Mouse (Mus musculus) megakaryocyte, adult 5-6 weeks (primary cell): ENCODE results near the gene Grik4. TPM values are rescaled to one million over a fixed set of nuclear protein-coding genes. Genes with fewer than 3 reads are reported as not detected.
"Not testable (repeated sequence)": the region's sequence is repeated elsewhere in the genome, so short reads cannot be mapped to it uniquely, and the experiment has no call there.

Experiments
- ATAC-seq: 2 replicates; pipeline ENCODE4 v1.8.0; 2016; ENCODE audit warnings: mild to moderate bottlenecking, inconsistent platforms; ENCODE audit not compliant: poor library complexity, severe bottlenecking
- total RNA-seq, 2 experiments: library from RNA; stranded (forward) in 1 of 2; stranded (reverse) in 1 of 2; fragments of 153-499, 151-499 nt in 1 of 2; fragments of 221-1000, 200-1000 nt in 1 of 2; gene quantifications; 2 replicates each; pipeline versions ENCODE4 v1.2.3 to v1.2.4; 2015 to 2017

Gene Grik4
- total RNA-seq, 2 experiments from 2014 or later: not detected

- no peak for ATAC-seq
Observed at GRCm38 (mm10) chr9:42799694-42800093, 144.6 kb downstream of the Grik4 start.

GRCm38 (mm10) chr9:42799242-42799641 lies 145.1 kb downstream of the Grik4 start:
- no peak for ATAC-seq

GRCm38 (mm10) chr9:42798280-42798679 lies 146.0 kb downstream of the Grik4 start:
- no peak for ATAC-seq

- no peak for ATAC-seq
Observed at GRCm38 (mm10) chr9:42797276-42797675, 147.0 kb downstream of the Grik4 start.

- no peak for ATAC-seq
Observed at GRCm38 (mm10) chr9:42795881-42796280, 148.4 kb downstream of the Grik4 start.

DNA sequence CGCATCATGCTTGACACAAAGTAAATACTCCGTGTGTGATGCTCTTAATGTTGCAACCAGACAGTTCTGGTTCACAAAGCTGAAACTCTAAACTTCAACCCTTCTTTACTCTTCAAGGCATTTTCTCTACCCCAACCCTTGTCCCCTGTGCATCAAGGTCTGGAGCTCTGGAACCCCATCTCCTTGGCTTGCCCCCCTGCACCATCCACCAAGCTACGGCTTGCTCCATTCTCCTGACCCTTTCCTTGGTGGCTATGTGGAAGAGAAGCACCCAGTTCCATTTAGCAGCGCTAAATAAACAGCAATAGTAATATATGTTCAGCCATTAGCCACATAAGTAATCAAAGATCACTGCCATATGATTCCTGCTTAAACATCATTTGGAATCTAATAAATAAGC lies 150.3 kb downstream of the Grik4 start:
- ATAC-seq: no peak

DNA sequence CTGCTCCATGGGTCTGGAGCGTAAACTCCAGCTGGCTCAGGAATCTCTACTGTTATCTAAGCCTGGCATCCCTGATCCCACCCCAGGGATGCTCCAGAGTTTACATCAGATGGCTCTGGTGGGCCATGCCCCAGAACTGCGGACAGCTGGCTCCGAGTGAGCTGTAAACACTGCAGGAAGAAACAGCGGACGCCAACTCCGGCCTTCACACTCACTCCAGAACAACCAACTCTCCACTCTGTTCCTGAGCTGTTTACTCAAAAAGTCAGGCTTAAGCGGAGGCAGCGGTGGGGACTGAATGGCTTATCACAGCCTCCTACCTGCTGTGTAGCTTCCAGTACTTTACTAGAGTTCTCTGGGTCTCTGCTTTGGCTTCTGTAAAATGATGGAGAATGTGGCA lies 150.7 kb downstream of the Grik4 start:
- ATAC-seq: no peak

- ATAC-seq: no peak
Observed at GRCm38 (mm10) chr9:42792381-42792780, 151.9 kb downstream of the Grik4 start.

DNA sequence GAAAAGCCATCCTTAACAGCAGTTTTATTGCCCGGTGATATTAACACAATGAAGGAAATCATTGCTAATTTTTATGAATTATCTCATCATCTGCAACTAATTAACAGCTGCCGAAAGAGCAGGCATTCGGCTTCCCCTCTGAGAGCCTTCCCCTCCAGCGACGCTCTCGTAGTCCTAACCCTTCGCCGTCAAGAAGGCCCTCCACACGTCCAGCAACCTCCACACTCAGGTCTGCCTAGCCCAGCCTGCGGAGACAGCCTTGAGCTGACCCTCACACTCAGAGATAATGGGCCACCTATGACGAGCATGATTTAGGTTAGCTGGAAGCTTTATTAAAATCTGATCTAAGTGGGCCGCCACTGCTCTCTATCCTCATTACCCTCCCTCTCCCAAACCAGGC lies 152.5 kb downstream of the Grik4 start:
- no peak for ATAC-seq

DNA sequence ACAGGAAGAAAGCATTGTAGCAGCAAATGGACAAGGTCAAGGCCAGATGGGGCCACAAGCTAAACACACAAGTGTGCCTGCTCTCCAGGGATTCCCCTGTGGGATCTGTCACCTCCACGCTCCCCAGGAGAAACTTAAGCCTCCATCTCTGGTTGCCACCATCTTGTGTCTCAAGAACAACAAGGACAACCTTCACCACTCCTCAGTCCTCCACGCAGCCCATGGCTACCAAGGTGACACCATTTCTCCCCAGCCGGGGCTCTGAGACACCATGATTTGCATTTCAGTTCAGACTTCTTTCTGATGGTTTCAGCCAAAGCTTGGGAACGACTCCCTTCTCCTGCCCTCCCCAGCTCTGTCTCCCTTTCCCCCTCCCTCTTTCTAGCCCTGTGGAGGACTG lies 152.9 kb downstream of the Grik4 start:
- no peak for ATAC-seq

DNA sequence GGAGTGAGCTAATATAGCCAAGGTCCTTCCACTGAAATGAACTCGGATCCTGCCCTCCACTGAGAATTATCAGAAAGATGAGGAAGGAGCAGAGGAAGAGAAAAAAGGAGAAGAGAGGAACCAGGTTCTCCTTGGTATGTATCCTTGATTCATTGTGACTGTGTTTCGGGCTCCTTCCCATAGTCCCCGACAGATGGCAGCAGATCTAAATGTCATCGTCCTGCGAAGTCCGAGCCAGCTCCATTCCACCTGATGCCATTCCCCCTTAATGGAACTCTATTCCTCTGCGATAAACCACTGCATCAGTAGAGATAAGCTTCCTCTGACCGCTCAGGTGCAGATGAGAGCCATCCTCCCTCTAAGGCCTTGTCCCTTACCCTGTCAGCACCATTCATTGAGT lies 155.8 kb downstream of the Grik4 start:
- ATAC-seq: no peak

DNA sequence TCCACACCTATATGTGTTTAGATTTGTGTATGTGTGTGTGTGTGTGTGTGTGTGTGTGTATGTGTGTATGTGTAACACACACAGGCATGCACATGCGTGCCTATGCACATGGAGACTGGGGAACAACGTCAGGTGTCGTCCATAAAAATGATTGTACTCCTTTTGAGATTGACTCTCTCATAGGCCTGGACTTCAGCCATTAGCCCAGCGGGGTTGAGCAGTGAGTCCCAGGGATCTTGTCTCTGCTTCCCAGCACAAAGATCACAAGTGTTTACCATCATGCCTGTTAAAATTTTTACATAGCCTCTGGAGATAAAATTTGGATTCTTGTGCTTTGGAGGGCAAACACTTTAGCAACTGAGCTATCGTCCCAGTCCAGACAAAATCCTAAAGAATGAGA lies 157.4 kb downstream of the Grik4 start:
- ATAC-seq: no peak

GRCm38 (mm10) chr9:42786286-42786685 lies 158.0 kb downstream of the Grik4 start:
- ATAC-seq: no peak

GRCm38 (mm10) chr9:42785173-42785830 lies 159.0 kb downstream of the Grik4 start:
- ATAC-seq: no peak

GRCm38 (mm10) chr9:42783248-42783903 lies 160.9 kb downstream of the Grik4 start:
- ATAC-seq: no peak

- ATAC-seq: not testable (repeated sequence)
Observed at GRCm38 (mm10) chr9:42778471-42779263, 165.6 kb downstream of the Grik4 start.

GRCm38 (mm10) chr9:42777913-42778312 lies 166.4 kb downstream of the Grik4 start:
- no peak for ATAC-seq

- no peak for ATAC-seq
Observed at GRCm38 (mm10) chr9:42776804-42777203, 167.5 kb downstream of the Grik4 start.

DNA sequence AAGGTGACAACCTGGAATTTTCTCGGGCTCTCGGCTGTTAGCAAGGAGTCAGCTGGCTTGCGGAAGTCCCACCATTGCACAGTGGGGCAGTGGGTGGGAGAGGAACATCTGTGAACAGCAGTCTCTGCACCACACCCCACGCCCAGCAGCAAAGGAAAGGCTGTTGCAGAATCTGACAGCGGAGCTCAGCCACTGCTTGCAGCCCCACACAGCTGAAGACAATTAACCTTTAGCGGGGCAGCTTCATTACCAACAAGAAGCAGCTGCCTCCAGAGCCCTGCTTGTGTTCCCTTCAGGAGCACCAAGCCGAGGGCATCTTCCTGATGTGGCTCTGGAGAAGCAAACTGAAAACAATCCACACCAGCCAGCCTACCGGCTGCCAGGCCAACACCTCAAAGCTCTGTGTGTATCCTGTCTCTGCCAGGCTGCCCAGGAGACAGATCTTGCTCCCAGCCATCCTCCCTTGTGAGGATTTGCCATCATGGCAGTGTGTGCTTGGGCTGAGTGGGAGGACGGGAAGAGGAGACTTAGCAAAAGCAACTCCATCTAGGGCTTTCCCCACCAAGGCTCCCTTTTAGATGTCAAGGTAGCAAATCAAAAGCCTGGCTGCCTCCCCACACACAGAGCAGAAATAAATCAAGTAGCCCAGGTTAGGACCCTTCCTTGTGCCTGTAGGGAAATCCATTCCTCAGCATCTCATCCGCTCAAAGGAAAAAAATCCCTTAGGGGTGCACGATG lies 179.3 kb downstream of the Grik4 start:
- no peak for ATAC-seq

DNA sequence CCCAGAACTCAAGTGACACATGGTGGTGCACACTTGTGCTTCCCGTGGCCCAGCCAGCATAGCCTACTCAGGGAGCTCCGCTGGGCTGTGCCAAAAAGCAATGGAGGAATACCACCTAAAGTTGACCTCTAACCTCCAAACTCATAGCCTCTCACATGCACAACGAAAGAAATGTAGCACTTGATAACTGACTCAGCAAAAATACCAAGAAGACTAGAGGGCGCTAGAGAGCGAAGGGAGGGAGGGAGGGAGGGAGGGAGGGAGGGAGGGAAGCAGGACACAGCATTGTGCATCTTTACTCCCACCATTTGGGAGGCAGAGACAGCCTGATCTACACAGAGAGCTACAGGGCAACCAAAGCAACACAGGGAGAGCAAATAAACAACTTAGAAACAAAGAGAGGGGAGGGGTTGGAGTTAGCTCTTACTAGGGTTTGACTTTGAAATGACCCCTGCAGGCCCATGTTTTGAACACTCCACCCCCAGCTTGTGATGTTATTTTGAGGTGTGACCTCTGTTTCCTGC lies 185.5 kb downstream of the Grik4 start:
- no peak for ATAC-seq
